Mouse (Mus musculus) olfactory bulb, adult 2 months (tissue): ENCODE measurements around the gene Chka.

Source experiments
- CTCF ChIP-seq: fragments of 200-500 bp; IDR thresholded peaks from 2 replicates; pipeline ENCODE4 v1.5.1; 2012; ENCODE audit warnings: low read depth, mild to moderate bottlenecking, low read length, moderate library complexity; ENCODE audit not compliant: insufficient read depth
- POLR2A ChIP-seq: fragments of 200-500 bp; IDR thresholded peaks from 2 replicates; pipeline ENCODE4 v1.6.1; 2012; ENCODE audit warnings: mild to moderate bottlenecking, low read depth, low read length, moderate library complexity; ENCODE audit not compliant: insufficient read depth

- TF ChIP-seq CTCF = no peak
- no peak for TF ChIP-seq POLR2A
Observed at GRCm38 (mm10) chr19:3929211-3929941, 77.8 kb downstream of the Chka start, which contains the start of gene Aldh3b1.
